Mouse (Mus musculus): ENCODE measurements at regions not wholly inside any gene's neighbourhood (a gene's known extent, or its start where the extent isn't known, plus 50 kb on each side); places are given as distances from the start of the nearest gene placed in this dataset.
"Not testable (repeated sequence)": the region's sequence is repeated elsewhere in the genome, so short reads cannot be mapped to it uniquely, and the experiment has no call there.

DNA sequence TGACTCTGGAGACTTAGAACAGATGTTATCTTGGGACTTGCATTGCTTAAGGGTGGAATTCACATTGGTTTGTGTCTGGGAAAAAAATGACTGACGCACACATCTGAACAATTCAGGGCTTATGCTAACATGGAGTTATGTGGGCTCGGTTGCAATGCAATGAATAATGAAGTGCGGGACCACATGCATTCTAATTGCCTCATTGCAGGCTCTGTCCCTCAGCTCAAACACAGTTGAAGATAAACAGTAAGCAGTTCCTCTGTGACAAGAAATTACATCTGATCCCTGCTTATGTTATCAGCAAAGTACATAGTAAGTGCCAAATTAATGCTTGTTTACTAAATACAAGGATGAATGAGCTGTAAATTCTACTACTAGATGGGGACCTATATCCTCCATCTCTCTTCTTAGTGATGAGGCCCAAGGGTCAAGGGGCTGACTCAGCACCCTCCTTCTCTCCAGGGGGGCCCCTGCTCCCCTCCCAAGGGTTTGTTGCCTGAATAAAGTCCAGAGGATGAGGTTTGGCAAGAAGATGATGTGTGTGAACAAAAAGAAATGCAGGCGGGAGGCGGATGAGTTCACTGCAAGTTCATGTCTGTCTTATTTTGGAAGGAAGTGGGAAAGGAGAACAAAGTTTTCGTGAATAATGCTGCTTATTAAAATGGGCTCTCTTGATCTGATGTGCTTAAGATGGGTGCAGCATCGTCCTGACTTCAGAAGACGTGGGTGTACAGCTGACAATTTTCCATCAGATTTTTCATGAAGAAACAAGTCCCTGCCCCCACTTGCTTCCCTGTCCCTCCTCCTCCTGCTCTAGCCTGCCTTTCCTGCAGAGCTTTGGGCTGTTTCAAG lies 533.1 kb downstream of the Shisa9 start:
- DNase-seq (ENCODE audit: low read depth, low spot score): no peak

DNA sequence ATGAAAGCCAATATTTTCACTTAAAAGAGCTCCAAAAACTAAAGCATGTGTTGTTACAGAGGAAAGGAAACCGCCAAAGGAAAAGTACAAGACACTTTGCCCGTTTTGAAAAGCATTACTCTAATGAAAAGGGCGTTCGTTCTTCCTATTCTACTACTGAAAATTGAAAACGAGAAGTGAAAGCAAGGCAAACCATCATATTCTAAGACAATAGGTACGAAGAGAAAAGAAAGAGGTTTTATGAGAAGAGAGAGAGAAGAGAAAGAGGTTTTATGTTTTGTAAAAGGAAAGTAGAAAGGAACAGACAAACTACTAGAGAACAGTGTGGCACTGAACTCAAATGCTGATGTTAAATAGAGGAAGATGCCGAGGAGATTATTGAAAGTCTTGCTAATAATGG lies 534.4 kb downstream of the Shisa9 start:
- DNase-seq (ENCODE audit: low read depth, low spot score): no peak

- DNase-seq (ENCODE audit: low read depth, low spot score): no peak
Observed at GRCm38 (mm10) chr16:12521711-12522476, 538.0 kb downstream of the Shisa9 start.

DNA sequence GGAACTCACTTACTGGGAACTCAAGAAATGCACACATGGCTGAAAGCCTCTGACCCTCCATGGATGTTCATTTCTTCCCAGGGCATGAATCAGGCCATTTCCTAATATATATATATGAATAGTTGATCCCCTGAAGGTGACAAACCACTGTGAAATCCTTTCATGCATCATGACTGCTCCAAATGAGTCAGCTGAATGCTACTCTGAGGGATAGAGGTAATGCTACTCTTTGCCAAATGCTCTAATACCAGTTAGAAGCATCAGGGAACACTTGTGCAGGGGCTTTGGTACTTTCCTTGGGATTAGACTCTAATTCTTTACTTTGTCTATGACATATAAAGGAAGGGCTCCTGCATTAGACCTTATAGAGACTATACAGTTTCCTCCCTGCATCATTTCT lies 561.0 kb upstream of the Ercc4 start:
- DNase-seq (ENCODE audit: low read depth, low spot score): no peak

DNA sequence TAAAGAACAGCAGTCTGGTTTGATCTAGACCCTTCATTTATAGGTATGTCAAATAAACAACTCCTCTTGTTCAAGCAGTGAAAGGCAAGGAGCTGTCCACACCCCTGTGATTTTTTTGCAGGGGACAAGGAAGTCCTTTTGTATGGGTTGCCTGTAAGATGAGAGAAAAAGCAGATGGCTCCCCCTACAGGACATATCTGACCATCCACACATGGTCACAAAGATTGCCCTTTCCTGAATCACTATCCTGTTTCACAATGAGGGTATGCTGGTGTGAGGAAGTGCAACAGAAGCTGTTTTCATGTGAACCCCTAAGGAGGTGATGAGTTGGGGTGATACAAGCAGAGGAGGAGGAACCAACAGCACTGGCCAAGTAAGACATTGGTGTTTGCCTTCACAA lies 520.6 kb upstream of the Ercc4 start:
- no peak for DNase-seq (ENCODE audit: low read depth, low spot score)

- no peak for DNase-seq (ENCODE audit: low read depth, low spot score)
Observed at GRCm38 (mm10) chr16:12608259-12608658, 501.2 kb upstream of the Ercc4 start.

GRCm38 (mm10) chr16:12611106-12611505 lies 498.4 kb upstream of the Ercc4 start:
- DNase-seq (ENCODE audit: low read depth, low spot score): no peak

GRCm38 (mm10) chr16:12617781-12618180 lies 491.7 kb upstream of the Ercc4 start:
- no peak for DNase-seq (ENCODE audit: low read depth, low spot score)

DNA sequence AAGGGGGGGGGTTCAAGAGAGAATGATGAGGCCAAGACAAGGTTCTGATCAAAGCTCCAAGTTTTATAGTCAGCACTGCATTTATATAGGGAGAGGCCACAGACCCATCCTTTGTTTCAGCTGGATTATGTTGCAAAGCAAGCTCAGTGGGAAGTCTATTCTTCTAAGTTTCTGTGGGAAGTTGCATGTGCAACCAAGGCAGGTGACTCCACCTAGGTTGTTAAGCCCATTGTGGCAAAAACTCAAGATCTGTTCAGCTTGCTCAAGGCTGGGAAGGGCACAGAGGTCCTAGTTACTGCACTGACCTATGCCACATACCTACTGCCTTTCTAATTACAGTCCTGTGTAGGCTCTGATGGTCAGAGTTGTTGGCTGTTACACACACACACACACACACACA lies 477.0 kb upstream of the Ercc4 start:
- DNase-seq (ENCODE audit: low read depth, low spot score): no peak

GRCm38 (mm10) chr16:12638971-12639640 lies 470.4 kb upstream of the Ercc4 start:
- DNase-seq (ENCODE audit: low read depth, low spot score): no peak

GRCm38 (mm10) chr16:12643053-12643452 lies 466.4 kb upstream of the Ercc4 start:
- no peak for DNase-seq (ENCODE audit: low read depth, low spot score)

DNA sequence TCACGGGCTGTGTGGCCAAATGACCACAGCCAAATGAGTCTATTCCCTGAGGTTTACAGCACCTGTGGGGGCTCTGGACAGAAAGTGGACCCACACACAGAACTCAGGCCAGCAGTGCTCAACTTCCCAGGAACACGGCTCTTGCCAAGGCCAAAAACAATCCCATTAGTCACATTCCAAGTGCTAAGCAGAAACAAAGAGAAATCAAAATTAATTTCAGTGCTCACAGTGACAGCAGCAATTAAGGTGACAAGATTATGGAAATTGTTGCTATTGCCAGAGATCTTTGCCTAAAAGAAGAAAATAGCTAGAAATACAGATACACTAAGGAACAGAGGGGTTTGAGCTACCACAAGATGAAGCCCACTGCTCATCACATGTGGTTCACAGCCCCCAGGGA lies 464.9 kb upstream of the Ercc4 start:
- no peak for DNase-seq (ENCODE audit: low read depth, low spot score)

GRCm38 (mm10) chr16:12652180-12652579 lies 457.3 kb upstream of the Ercc4 start:
- no peak for DNase-seq (ENCODE audit: low read depth, low spot score)

DNA sequence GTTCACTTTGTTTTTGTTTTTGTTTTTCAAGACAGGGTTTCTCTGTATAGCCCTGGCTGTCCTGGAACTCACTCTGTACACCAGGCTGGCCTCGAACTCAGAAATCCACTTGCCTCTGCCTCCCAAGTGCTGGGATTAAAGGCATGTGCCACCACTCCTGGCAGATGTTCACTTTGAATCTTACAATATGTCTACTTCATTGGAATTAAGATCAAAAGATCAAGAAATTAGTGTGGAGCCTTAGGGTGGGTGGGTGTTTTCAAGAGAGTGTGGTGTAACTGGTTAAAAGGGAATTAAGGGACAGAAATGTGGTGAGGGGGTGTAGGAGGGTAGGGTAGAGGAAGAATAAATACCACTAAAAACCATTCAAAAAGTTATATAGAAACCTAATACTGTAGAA lies 435.8 kb upstream of the Ercc4 start:
- not testable (repeated sequence) for DNase-seq (ENCODE audit: low read depth, low spot score)

DNA sequence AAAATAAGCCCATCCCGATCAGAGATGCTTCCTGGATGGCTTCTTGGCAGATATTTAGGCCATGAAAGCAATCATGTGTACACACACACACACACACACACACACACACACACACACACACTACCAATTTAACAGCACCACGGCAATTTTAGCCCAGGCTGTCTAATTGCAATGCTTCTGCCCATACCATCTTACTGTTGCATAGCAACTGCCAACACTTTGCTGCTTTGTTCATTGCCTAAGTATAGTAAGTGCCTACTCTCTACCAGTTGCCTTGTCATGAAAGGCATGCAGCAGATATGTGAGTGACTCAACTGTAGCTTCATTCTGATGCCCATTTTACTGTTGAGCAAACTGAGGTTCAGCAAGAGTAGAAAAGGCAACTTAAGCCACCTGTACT lies 428.0 kb upstream of the Ercc4 start:
- no peak for DNase-seq (ENCODE audit: low read depth, low spot score)

DNA sequence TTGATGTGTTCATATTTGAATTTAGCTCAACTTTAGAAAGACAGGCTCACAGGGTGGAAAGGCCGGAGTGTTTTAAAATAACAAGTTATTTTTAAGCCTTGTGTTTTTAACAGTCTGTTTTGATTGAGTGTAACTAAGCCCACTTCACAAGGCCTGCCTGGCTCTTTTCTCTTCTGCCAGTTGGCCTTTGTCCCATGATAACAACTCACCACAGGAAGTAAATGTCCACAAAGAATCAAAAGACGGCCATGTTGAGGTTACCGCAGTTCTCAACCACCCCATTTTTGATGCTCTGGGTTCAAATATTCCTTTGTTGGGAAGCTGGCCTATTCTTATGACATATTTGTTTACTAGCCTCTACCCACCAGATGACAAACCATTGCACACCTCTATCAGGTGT lies 423.7 kb upstream of the Ercc4 start:
- DNase-seq (ENCODE audit: low read depth, low spot score): no peak

GRCm38 (mm10) chr16:12691776-12692175 lies 417.7 kb upstream of the Ercc4 start:
- no peak for DNase-seq (ENCODE audit: low read depth, low spot score)

- DNase-seq (ENCODE audit: low read depth, low spot score): no peak
Observed at GRCm38 (mm10) chr16:12692739-12693292, 416.7 kb upstream of the Ercc4 start.

DNA sequence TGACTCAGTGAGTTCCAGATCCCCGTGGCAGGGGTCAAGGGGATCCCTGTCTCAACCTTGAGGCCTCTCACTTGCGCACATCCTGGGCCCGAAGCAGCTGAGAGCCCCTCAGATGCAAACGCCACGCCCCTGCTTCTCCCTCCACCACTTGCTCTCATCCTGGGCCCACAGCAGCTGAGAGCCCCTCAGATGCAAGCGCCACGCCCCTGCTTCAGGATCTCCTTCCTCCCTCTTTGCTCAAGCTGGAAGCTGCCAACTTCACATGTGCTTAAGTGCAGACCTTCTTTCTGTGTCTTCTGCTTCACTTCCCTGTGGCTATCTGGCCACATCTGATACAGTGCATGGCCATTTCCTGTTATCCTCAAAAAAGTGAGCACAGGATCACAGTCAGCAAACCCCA lies 416.1 kb upstream of the Ercc4 start:
- DNase-seq (ENCODE audit: low read depth, low spot score): no peak

DNA sequence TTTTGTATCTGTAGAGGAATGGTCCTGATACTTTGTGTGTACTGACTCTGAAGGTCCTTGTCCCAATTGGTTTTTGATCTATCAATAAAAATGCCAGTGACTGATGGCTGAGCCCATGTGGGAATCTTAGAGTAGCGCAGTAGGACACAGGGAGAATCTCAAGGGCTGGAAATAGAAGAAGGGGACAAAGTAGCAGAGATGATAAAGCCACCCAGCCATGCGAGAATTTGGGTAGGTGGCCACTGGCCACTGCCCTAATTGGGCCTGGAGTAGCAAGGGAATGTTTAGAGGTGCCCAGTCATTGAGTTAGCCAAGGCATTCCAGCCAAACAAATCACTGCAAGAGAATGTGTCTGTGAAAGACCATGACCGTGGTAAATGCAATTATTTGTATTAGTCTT lies 414.8 kb upstream of the Ercc4 start:
- DNase-seq (ENCODE audit: low read depth, low spot score): no peak

DNA sequence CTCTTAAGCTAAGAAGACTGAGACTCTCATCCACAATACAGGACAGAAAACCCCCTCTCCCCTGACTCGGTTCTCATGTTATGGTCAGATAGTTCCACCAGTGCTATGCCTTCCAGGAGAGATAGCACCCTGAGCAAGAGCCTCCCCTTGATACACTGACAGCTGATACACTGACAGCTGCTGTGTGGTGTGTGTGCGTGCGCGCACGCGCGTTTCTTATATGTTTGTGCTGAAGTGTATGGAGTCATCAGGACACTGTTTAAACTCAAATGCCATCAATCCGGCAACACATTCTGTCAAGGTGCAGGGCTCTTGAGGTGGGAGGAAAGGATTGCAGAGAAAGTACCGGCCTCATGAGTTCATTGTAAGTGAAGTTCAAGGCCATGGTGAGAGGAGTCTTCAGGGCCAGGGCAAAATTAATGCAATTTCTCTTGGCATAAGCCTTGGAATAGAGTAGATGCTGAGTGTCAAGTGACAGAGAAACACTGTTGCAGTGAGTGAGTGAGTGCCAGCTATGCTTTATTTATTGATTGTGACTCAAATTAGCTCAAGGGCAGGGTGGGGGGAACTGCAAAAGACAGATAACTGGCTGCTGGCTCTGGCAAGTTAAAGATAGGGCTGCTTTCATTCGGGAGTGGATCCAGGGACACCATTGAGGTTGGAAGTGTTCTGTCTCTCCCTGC lies 412.4 kb upstream of the Ercc4 start:
- DNase-seq (ENCODE audit: low read depth, low spot score): no peak

DNA sequence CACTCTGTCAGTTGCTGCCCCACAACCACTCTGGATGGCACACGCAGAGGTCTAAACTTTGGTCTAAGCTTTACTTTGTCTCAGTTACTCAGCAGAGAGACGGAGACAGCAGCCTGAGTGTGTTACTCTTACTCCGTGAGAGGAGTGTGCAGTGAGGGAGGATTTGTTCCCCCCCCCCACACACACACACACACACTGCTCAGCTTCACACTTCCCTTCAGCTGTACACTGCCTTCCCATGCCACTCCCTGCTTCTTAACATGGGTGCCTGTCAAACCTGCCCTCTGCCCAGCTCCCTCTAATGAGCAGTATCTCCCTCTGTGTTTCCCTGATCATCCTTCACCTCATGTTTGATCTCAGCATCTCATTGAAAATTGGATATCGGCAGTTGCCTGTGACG lies 409.9 kb upstream of the Ercc4 start:
- DNase-seq (ENCODE audit: low read depth, low spot score): no peak

Measured in A20 (cell line).